Mouse (Mus musculus) spleen, adult 2 months (tissue): ENCODE results near the gene Fam98c. TPM values are rescaled to one million over a fixed set of nuclear protein-coding genes. Genes with fewer than 3 reads are reported as not detected.

ENCODE experiments used
- DNase-seq, 2 experiments: peaks; one replicate each; pipeline versions ENCODE4 v3.0.0 to v3.0.0-alpha.2; 2012 to 2021; ENCODE audit warnings: low spot score in 2 of 2, low read depth in 1 of 2
- H3K27ac ChIP-seq: fragments of 200-500 bp; 2 replicates; pipeline ENCODE4 v1.5.1; 2012; ENCODE audit warnings: low read length, inconsistent platforms; ENCODE audit not compliant: insufficient read depth
- H3K27me3 ChIP-seq: fragments of 200-500 bp; 2 replicates; pipeline ENCODE4 v1.6.1; 2012; ENCODE audit warnings: mild to moderate bottlenecking, moderate library complexity, low read length, inconsistent platforms; ENCODE audit not compliant: control insufficient read depth, insufficient read depth
- H3K36me3 ChIP-seq: fragments of 200-500 bp; 2 replicates; pipeline ENCODE4 v1.6.1; 2012; ENCODE audit warnings: mild to moderate bottlenecking, low read length, inconsistent platforms; ENCODE audit not compliant: control insufficient read depth, insufficient read depth
- H3K4me1 ChIP-seq: fragments of 200-500 bp; 2 replicates; pipeline ENCODE4 v1.6.1; 2011; ENCODE audit warnings: inconsistent platforms; ENCODE audit not compliant: control insufficient read depth, insufficient read depth, insufficient read length
- H3K4me3 ChIP-seq: fragments of 200-500 bp; 2 replicates; pipeline ENCODE4 v1.5.1; 2011; ENCODE audit warnings: mild to moderate bottlenecking, inconsistent platforms; ENCODE audit not compliant: insufficient read depth, insufficient read length; ENCODE audit errors: extremely low read depth
- CTCF ChIP-seq: fragments of 200-500 bp; IDR thresholded peaks from 2 replicates; pipeline ENCODE4 v1.5.1; 2011; ENCODE audit warnings: mild to moderate bottlenecking, inconsistent platforms; ENCODE audit not compliant: insufficient read depth, insufficient read length, insufficient replicate concordance; ENCODE audit errors: extremely low read depth
- POLR2A ChIP-seq: fragments of 200-500 bp; IDR thresholded peaks from 2 replicates; pipeline ENCODE4 v1.6.1; 2011; ENCODE audit warnings: low read depth, low read length, inconsistent platforms
- WGBS: fragments of 180-500 bp; shearing (Covaris S2); methylation state at CpG from one replicate; pipeline ENCODE4 v1.1.7; 2018; 5-methylcytosine and 5-hydroxymethylcytosine counted together
- polyA plus RNA-seq: library from polyadenylated mRNA; depleted of rRNA; stranded (reverse); fragments of >200 nt; gene quantifications from 2 replicates; pipeline ENCODE4 v1.2.3, GENCODE M21; 2012

Gene Fam98c
- polyA plus RNA-seq, 1 experiment: 40.3 TPM

DNA sequence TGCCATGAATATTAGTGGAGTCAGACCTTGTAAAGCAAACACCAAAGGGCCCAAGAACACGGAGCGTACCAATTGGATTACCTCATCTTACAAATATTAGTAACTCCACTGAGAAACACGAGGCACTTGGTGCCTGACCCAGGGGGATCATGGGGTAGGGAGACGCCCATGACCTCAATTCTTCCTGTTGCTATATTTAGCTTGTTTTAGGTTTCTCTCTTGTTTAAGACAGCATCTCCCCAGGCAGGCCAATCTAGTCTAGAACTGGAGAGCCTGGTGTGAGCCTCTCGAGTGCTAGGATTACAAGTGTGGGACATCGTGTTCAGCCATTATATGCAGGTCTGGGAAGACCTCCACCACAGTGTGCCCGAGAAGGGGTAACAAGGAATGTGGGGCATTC lies 23.3 kb upstream of the Fam98c start:
- no peak for TF ChIP-seq CTCF
- TF ChIP-seq POLR2A: no peak
- Histone ChIP-seq H3K4me1 (peaks cover 9% of the 10 kb centered on the region; the same call in 1 of the 2 replicates), H3K4me3 (peak overlapping the region; percentile 10; the same call in 1 of the 2 replicates), H3K27ac (no peak overlapping the region), H3K36me3 (peaks cover 21% of the 10 kb centered on the region), H3K27me3 (no peaks in the 10 kb centered on the region)
- DNase-seq: no peak
- 18% methylated on average over 7 of the region's 7 CpGs for WGBS

DNA sequence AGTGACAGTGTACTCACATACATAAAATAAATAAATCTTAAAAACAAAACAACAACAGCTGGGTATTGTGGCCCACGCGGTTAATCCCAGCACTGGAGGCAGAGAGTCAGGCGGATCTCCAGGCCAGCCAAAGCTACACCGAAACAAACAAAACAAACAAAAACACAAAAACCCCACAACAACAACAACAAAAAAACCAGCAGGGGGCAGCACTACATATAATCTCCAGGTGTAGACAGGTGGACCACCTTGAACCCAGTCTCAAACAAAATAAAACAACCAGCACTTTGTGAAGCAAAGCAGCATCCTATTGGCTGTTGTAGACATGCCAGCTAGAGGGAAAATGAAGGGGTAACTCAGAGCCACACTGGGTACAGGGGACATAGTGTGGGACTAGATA lies 22.1 kb upstream of the Fam98c start:
- H3K36me3 ChIP-seq: peaks cover 29% of the 10 kb centered on the region
- TF ChIP-seq POLR2A (no peak), CTCF (no peak)
- no peak for DNase-seq
- no peaks in the 10 kb centered on the region for H3K27me3 ChIP-seq
- H3K4me3 ChIP-seq: no peak overlapping the region
- no peak overlapping the region for H3K27ac ChIP-seq
- H3K4me1 ChIP-seq: peaks cover 9% of the 10 kb centered on the region; the same call in 1 of the 2 replicates
- WGBS: 98% methylated on average over 4 of the region's 4 CpGs

DNA sequence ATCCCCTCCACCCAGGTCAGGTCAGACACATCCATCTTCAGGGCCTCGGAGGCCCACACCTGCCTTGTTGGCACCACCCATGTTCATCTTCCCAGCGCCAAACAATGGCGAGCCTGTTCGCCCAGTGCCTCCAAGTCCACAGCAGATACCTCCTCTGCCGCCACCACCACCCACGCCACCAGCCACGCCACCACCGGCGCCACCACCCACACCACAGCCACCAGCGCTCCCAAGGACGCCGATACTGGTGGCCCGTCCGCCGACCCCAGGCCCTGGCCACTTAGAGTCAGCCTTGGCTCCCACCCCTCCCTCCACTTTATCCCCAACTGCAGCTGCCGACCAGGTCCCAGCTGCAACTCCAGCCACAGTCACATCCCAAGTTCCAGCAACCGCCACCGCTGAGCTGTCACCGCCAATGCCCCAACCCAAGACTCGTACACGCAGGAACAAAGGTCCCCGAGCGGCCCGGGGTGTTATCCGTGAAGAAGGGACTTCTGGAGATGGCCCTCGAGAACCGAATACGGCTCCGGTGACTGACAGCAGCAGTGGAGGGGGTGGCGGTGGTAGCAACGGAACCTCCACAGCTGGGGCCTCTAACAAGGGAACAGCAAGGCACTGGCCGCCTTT lies 16.5 kb upstream of the Fam98c start:
- TF ChIP-seq CTCF: no peak
- TF ChIP-seq POLR2A: no peak
- Histone ChIP-seq H3K4me3 (no peak overlapping the region), H3K36me3 (peaks cover 32% of the 10 kb centered on the region), H3K27ac (no peak overlapping the region), H3K27me3 (peaks cover 23% of the 10 kb centered on the region), H3K4me1 (peaks cover 20% of the 10 kb centered on the region)
- WGBS: 91% methylated on average over 32 of the region's 32 CpGs
- no peak for DNase-seq

DNA sequence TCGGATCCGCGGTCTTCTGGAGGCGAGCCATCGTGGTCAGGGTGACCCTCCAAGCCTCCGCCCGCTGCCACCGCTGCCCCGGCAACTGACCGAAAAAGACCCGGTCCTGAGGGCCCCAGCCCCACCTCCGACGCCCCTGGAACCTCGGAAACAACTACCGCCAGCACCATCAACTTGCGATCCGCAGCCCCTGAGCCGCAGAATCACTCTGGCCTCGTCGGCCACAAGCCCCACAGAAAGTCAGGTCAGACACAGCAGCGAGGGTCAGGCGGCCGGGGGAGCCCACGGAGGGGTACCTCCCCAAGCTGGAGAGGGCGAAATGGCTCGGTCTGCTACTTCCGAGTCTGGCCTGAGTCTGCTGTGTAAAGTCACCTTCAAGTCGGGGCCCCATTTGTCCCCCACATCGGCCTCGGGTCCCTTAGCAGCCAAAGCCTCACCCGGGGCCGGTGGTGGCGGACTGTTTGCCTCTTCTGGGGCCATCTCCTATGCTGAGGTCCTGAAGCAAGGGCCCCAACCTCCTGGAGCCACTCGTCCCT lies 15.6 kb upstream of the Fam98c start:
- peak overlapping the region; percentile 48; the same call in 1 of the 2 replicates for H3K4me3 ChIP-seq
- no peak overlapping the region for H3K27ac ChIP-seq
- H3K4me1 ChIP-seq: peaks cover 20% of the 10 kb centered on the region
- TF ChIP-seq CTCF: no peak
- TF ChIP-seq POLR2A: no peak
- DNase-seq: no peak
- WGBS: 9% methylated on average over 34 of the region's 34 CpGs
- H3K27me3 ChIP-seq: peaks cover 23% of the 10 kb centered on the region
- peaks cover 32% of the 10 kb centered on the region for H3K36me3 ChIP-seq

DNA sequence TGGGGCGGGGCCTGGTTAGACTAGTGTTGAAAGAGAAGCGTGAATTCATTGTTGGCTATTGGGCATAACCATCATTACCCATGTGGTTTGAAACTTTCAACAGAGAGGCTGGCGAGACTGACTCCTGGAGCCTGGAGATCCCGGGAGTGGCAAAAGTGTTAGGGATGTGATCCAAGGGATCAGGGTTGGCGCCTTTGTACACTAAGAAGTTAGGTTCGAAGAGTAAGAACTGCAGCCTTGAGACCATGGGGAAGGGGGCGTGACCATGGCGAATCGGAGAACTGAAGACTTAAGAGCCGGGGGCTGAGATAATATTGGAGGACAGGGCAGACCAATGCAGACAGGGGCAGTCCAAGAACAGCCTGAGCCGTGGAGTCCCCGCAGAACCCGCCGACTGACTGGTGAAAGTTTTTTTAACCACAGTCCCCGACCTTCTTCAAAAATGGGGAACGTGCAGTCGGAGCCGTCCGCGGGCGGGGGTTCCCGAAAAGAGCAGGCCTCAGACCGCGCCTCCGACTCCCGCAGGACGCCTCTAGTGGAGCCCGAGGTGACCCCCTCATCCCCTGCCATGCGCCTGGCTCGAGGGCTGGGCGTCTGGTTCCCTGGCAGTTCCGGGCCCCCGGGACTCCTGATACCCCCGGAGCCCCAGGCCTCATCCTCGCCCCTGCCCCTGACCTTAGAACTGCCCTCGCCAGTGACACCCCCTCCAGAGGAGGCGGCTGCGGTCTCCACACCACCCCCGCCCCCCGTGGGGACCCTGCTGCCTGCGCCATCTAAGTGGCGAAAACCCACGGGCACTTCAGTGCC lies 14.9 kb upstream of the Fam98c start:
- Histone ChIP-seq H3K4me3 (peak overlapping the region; percentile 48), H3K27ac (no peak overlapping the region), H3K36me3 (peaks cover 27% of the 10 kb centered on the region), H3K4me1 (peaks cover 20% of the 10 kb centered on the region), H3K27me3 (peaks cover 23% of the 10 kb centered on the region)
- TF ChIP-seq POLR2A (no peak), CTCF (no peak)
- DNase-seq: peak in 1 of 2 experiments; percentile 37
- under 1% methylated on average over 43 of the region's 43 CpGs for WGBS

DNA sequence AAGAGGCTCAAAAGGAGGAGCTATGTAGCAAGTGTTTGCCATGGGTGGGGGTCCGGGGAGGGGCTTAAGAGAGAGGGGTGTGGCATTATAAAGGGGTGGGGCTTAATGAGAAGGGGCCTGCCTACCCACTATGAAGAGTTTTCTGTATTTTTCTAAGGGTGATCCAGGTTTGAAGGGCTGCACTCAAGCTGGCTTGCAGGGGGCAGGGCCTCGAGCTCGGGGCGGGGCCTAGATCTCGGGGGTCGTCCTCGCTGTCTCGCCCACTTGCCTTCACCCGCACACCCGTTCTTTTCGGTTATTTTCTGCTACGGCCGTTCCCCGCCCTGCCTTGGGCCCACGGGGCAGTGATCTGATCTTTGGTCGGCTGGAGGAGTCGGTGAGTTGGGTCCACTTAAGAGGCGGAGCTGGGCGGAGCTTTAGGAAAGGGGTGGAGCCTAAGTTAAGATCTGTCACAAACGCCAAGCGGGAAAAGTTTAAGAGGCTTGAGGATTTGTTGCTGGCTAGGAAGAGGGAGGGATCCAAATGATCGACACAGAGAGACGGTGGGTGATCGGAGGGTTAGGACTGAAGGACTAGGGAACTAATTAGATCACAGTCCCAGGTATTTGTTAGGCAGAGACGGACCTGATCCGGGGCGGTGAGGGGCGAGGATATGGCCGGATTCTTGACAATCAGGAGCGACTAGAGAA lies 14.2 kb upstream of the Fam98c start, which contains the start of the genes Ggn and Spred3:
Gene Ggn, plus strand, starts transcription at position 145 of the 689 bp plus-strand sequence.
Gene Spred3, minus strand, starts transcription at position 346 of the 689 bp plus-strand sequence.
- peaks cover 23% of the 10 kb centered on the region for H3K27me3 ChIP-seq
- H3K36me3 ChIP-seq: peaks cover 19% of the 10 kb centered on the region
- no peak for TF ChIP-seq CTCF
- TF ChIP-seq POLR2A: no peak
- peaks cover 20% of the 10 kb centered on the region for H3K4me1 ChIP-seq
- H3K27ac ChIP-seq: no peak within 1 kb of the TSS
- H3K4me3 ChIP-seq: peak within 1 kb of the TSS; percentile 48
- peak in 1 of 2 experiments; percentile 36 for DNase-seq
- WGBS: under 1% methylated on average over 30 of the region's 30 CpGs
